Mouse (Mus musculus) liver, embryonic 14.5 days (tissue): Measurements from ENCODE around the gene Ybey. TPM values are rescaled to one million over a fixed set of nuclear protein-coding genes. Genes with fewer than 3 reads are reported as not detected.

Experiments used
- ATAC-seq: fragments of 200-750 bp; cut with Nextera tagmentation; 2 replicates; pipeline ENCODE4 v1.8.0; 2017; ENCODE audit warnings: moderate number of reproducible peaks, mild to moderate bottlenecking, moderate library complexity; ENCODE audit not compliant: insufficient read depth
- DNase-seq, 3 experiments: peaks; one replicate each; pipeline ENCODE4 v3.0.0-alpha.2; 2012 to 2013; ENCODE audit warnings: low read depth in 3 of 3, low spot score in 3 of 3
- H3K27ac ChIP-seq: fragments of 300-500 bp; sonication (generic); 2 replicates; pipeline ENCODE4 v1.5.1; 2014; ENCODE audit warnings: moderate library complexity, mild to moderate bottlenecking, control low read depth, inconsistent platforms
- H3K27me3 ChIP-seq: fragments of 300-500 bp; sonication (generic); 2 replicates; pipeline ENCODE4 v1.6.1; 2014; ENCODE audit warnings: mild to moderate bottlenecking, low read length, moderate library complexity; ENCODE audit not compliant: control insufficient read depth, insufficient read depth
- H3K36me3 ChIP-seq: fragments of 300-500 bp; sonication (generic); replicated peaks from 2 replicates; pipeline ENCODE4 v1.6.1; 2014; ENCODE audit warnings: low read depth; ENCODE audit not compliant: control insufficient read depth, insufficient read depth
- H3K4me1 ChIP-seq, 2 experiments: fragments of 200-500 bp in 1 of 2; fragments of 300-500 bp in 1 of 2; sonication (generic) in 1 of 2; replicated peaks; 2 replicates each; pipeline ENCODE4 v1.6.1; 2012 to 2014; ENCODE audit warnings: antibody characterized with exemption in 1 of 2, inconsistent platforms in 1 of 2, low read length in 1 of 2; ENCODE audit not compliant: control insufficient read depth in 2 of 2, insufficient read depth in 2 of 2
- H3K4me2 ChIP-seq: fragments of 300-500 bp; sonication (generic); 2 replicates; pipeline ENCODE4 v1.6.1; 2014; ENCODE audit warnings: low read depth, mild to moderate bottlenecking, control low read depth, moderate library complexity
- H3K4me3 ChIP-seq, 2 experiments: fragments of 200-500 bp in 1 of 2; fragments of 300-500 bp in 1 of 2; sonication (generic) in 1 of 2; 2 replicates each; pipeline ENCODE4 v1.5.1; 2012 to 2014; ENCODE audit warnings: low read depth in 2 of 2, low read length in 2 of 2, mild to moderate bottlenecking in 2 of 2, control low read depth in 1 of 2, inconsistent platforms in 1 of 2, moderate library complexity in 1 of 2; ENCODE audit not compliant: insufficient read depth in 1 of 2
- H3K9ac ChIP-seq: fragments of 300-500 bp; sonication (generic); replicated peaks from 2 replicates; pipeline ENCODE4 v1.6.1; 2014; ENCODE audit warnings: mild to moderate bottlenecking, control low read depth, moderate library complexity
- H3K9me3 ChIP-seq: fragments of 300-500 bp; sonication (generic); 2 replicates; pipeline ENCODE4 v1.6.1; 2016; ENCODE audit warnings: low read length, mixed read lengths; ENCODE audit not compliant: control insufficient read depth
- CTCF ChIP-seq: IDR thresholded peaks from 2 replicates; pipeline ENCODE4 v1.5.1; 2016; ENCODE audit warnings: antibody characterized with exemption, low read depth, control low read depth
- EP300 ChIP-seq: IDR thresholded peaks from 2 replicates; pipeline ENCODE4 v1.6.1; 2016; ENCODE audit warnings: antibody characterized with exemption, low read depth
- WGBS: fragments of 180-500 bp; shearing (Covaris S2); extraction: QIAGEN DNeasy Blood & Tissue Kit; methylation state at CpG from one replicate; pipeline ENCODE4 v1.1.7; 2014; ENCODE audit not compliant: insufficient replicate concordance; 5-methylcytosine and 5-hydroxymethylcytosine counted together
- polyA plus RNA-seq, 2 experiments: library from polyadenylated mRNA; depleted of rRNA in 1 of 2; stranded (reverse) in 1 of 2; unstranded in 1 of 2; fragments of >200 nt; fragmentation: Nextera tagmentation in 1 of 2; extraction: Ambion mirVana in 1 of 2; gene quantifications; 2 replicates each; pipeline versions ENCODE4 v1.2.1 to v1.2.3; 2012 to 2014

Ybey gene
- 1.1 and 1.5 TPM in 2 replicates for polyA plus RNA-seq (2012; rRNA removed)
- polyA plus RNA-seq (2014; fragmentation: Nextera tagmentation; extraction: Ambion mirVana) = 1.8 TPM in 2 replicates

GRCm38 (mm10) chr10:76468203-76469162 lies at the start of gene Ybey, which contains the start of gene Mcm3ap:
TSS of gene Ybey (minus strand) at chr10:76469114.
TSS of gene Mcm3ap (plus strand) at chr10:76468927.
- Histone ChIP-seq H3K36me3 (peaks cover 16% of the 10 kb centered on the region), H3K27me3 (no peaks in the 10 kb centered on the region), H3K9ac (peak within 1 kb of the TSS; percentile 91), H3K4me1 (peaks cover 0 to 3% of the 10 kb centered on the region in 2 experiments; a peak in 2 of 4 replicates), H3K9me3 (no peaks in the 10 kb centered on the region), H3K4me3 (peak within 1 kb of the TSS; percentile 81 to 88), H3K4me2 (peak within 1 kb of the TSS; percentile 82), H3K27ac (peak within 1 kb of the TSS; percentile 85)
- under 1% methylated on average over 55 of the region's 55 CpGs for WGBS
- ATAC-seq (peak; percentile 95), DNase-seq (peak; percentile 80 to 84 (median 82))
- TF ChIP-seq EP300 = no peak; the same call in 1 of the 2 replicates
- peak; percentile 70 for TF ChIP-seq CTCF

- ATAC-seq (peak; percentile 77), DNase-seq (peak; percentile 58 to 65 (median 60))
- 34% methylated on average over 5 of the region's 5 CpGs for WGBS
- no peak overlapping the region for H3K4me2 ChIP-seq
- H3K27ac ChIP-seq = no peak overlapping the region
- no peaks in the 10 kb centered on the region for H3K4me1 ChIP-seq
- H3K9me3 ChIP-seq = no peaks in the 10 kb centered on the region
- H3K27me3 ChIP-seq = no peaks in the 10 kb centered on the region
- H3K36me3 ChIP-seq = peaks cover 3% of the 10 kb centered on the region
- H3K9ac ChIP-seq = no peak overlapping the region
- no peak for TF ChIP-seq EP300
- TF ChIP-seq CTCF = peak; percentile 98
- H3K4me3 ChIP-seq = no peak overlapping the region
Observed at GRCm38 (mm10) chr10:76512965-76513583, 44.2 kb upstream of the Ybey start.

- Histone ChIP-seq H3K27ac (no peak overlapping the region), H3K27me3 (no peaks in the 10 kb centered on the region), H3K9me3 (no peaks in the 10 kb centered on the region), H3K36me3 (peaks cover 35% of the 10 kb centered on the region), H3K4me3 (no peak overlapping the region), H3K9ac (no peak overlapping the region), H3K4me2 (no peak overlapping the region), H3K4me1 (peaks cover 0 to 4% of the 10 kb centered on the region in 2 experiments; a peak in 1 of 4 replicates)
- 65% methylated on average over 7 of the region's 7 CpGs for WGBS
- no peak for ATAC-seq
- DNase-seq = no peak
- TF ChIP-seq EP300 (no peak), CTCF (no peak)
Observed at GRCm38 (mm10) chr10:76505865-76506264, 37.0 kb upstream of the Ybey start.

GRCm38 (mm10) chr10:76504271-76504943 lies 35.5 kb upstream of the Ybey start:
- no peak overlapping the region for H3K27ac ChIP-seq
- H3K4me3 ChIP-seq = no peak overlapping the region
- H3K9me3 ChIP-seq = no peaks in the 10 kb centered on the region
- peaks cover 47% of the 10 kb centered on the region for H3K36me3 ChIP-seq
- no peak overlapping the region for H3K9ac ChIP-seq
- no peaks in the 10 kb centered on the region for H3K27me3 ChIP-seq
- no peak for DNase-seq
- peaks cover 0 to 4% of the 10 kb centered on the region in 2 experiments; a peak in 1 of 4 replicates for H3K4me1 ChIP-seq
- no peak for ATAC-seq
- TF ChIP-seq CTCF (no peak), EP300 (no peak)
- no peak overlapping the region for H3K4me2 ChIP-seq
- WGBS = 74% methylated on average over 11 of the region's 11 CpGs
